Mouse (Mus musculus) small intestine, adult 2 months (tissue): ENCODE measurements around the gene Hoxa5.

Experiments
- CTCF ChIP-seq: fragments of 200-500 bp; IDR thresholded peaks from 2 replicates; pipeline ENCODE4 v1.5.1; 2012; ENCODE audit warnings: low read depth, mild to moderate bottlenecking, control low read depth, inconsistent platforms, low read length, moderate library complexity, mixed read lengths; ENCODE audit not compliant: insufficient replicate concordance, insufficient read length; ENCODE audit errors: extremely low read depth
- POLR2A ChIP-seq: fragments of 200-500 bp; IDR thresholded peaks from 2 replicates; pipeline ENCODE4 v1.6.1; 2012; ENCODE audit warnings: low read depth, mild to moderate bottlenecking, control low read depth, inconsistent platforms, low read length, moderate library complexity

- TF ChIP-seq CTCF: no peak
- no peak for TF ChIP-seq POLR2A
These were observed 9.7 kb downstream of the Hoxa5 start for GRCm38 (mm10) chr6:52194690-52195089.
